Mouse (Mus musculus) kidney, embryonic 14.5 days (tissue): ENCODE results near the gene Ptger1. TPM values are rescaled to one million over a fixed set of nuclear protein-coding genes. Genes with fewer than 3 reads are reported as not detected.

Source experiments
- ATAC-seq: fragments of 200-750 bp; cut with Nextera tagmentation; 2 replicates; pipeline ENCODE4 v1.8.0; 2017; ENCODE audit warnings: moderate number of reproducible peaks, mild to moderate bottlenecking, moderate TSS enrichment, moderate library complexity; ENCODE audit not compliant: low FRiP score, low TSS enrichment
- H3K27ac ChIP-seq: fragments of 300-500 bp; sonication (generic); 2 replicates; pipeline ENCODE4 v1.5.1; 2014; ENCODE audit warnings: low read depth, mild to moderate bottlenecking, low read length, moderate library complexity, mixed read lengths
- H3K27me3 ChIP-seq: fragments of 300-500 bp; sonication (generic); 2 replicates; pipeline ENCODE4 v1.6.1; 2014; ENCODE audit warnings: mild to moderate bottlenecking, low read length; ENCODE audit not compliant: control insufficient read depth, insufficient read depth
- H3K36me3 ChIP-seq: fragments of 300-500 bp; sonication (generic); 2 replicates; pipeline ENCODE4 v1.6.1; 2014; ENCODE audit warnings: low read length, mixed read lengths; ENCODE audit not compliant: control insufficient read depth, insufficient read depth
- H3K4me1 ChIP-seq: fragments of 300-500 bp; sonication (generic); 2 replicates; pipeline ENCODE4 v1.6.1; 2014; ENCODE audit warnings: low read length, mixed read lengths; ENCODE audit not compliant: control insufficient read depth, insufficient read depth
- H3K4me2 ChIP-seq: fragments of 300-500 bp; sonication (generic); replicated peaks from 2 replicates; pipeline ENCODE4 v1.6.1; 2014; ENCODE audit warnings: low read depth, mild to moderate bottlenecking, low read length
- H3K4me3 ChIP-seq: fragments of 300-500 bp; sonication (generic); 2 replicates; pipeline ENCODE4 v1.5.1; 2014; ENCODE audit warnings: mild to moderate bottlenecking, low read length
- H3K9ac ChIP-seq: fragments of 300-500 bp; sonication (generic); 2 replicates; pipeline ENCODE4 v1.6.1; 2014; ENCODE audit warnings: low read depth, mild to moderate bottlenecking, low read length, moderate library complexity
- H3K9me3 ChIP-seq: fragments of 300-500 bp; sonication (generic); 2 replicates; pipeline ENCODE4 v1.6.1; 2016; ENCODE audit warnings: low read length; ENCODE audit not compliant: control insufficient read depth
- WGBS: fragments of 180-500 bp; shearing (Covaris S2); extraction: QIAGEN DNeasy Blood & Tissue Kit; methylation state at CpG from one replicate; pipeline ENCODE4 v1.1.7; 2014; 5-methylcytosine and 5-hydroxymethylcytosine counted together
- polyA plus RNA-seq: library from polyadenylated mRNA; unstranded; fragments of >200 nt; fragmentation: Nextera tagmentation; extraction: Ambion mirVana; gene quantifications from 2 replicates; pipeline ENCODE4 v1.2.1, GENCODE M21; 2014

Gene Ptger1
- polyA plus RNA-seq, 1 experiment from 2014 or later, result 0.97 TPM

DNA sequence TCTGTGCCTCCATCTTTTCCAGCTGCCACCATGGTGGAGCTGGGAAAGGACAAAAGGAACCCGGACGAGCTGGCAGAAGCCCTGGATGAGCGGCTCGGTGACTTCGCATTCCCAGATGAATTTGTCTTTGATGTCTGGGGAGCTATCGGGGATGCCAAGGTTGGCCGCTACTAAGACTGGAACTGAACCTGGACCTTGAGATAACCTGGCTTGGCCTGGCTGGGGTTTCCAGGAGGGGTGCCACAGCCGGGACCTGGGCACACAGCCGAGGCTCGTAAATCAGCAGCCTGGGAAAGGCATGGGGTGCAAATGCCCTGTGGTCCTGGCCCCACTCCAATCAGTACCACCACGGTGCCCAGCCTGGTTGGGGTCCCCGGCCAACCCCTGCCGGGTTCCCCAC lies 2.4 kb upstream of the Ptger1 start:
- ATAC-seq, result no peak
- no peaks in the 10 kb centered on the region for H3K27me3 ChIP-seq
- H3K4me1 ChIP-seq, result peaks cover 73% of the 10 kb centered on the region
- H3K36me3 ChIP-seq, result peaks cover 12% of the 10 kb centered on the region; the same call in 1 of the 2 replicates
- no peak overlapping the region for H3K27ac ChIP-seq
- H3K9me3 ChIP-seq, result no peaks in the 10 kb centered on the region
- no peak overlapping the region for H3K4me3 ChIP-seq
- no peak overlapping the region for H3K9ac ChIP-seq
- WGBS, result 86% methylated on average over 13 of the region's 13 CpGs
- no peak overlapping the region for H3K4me2 ChIP-seq

DNA sequence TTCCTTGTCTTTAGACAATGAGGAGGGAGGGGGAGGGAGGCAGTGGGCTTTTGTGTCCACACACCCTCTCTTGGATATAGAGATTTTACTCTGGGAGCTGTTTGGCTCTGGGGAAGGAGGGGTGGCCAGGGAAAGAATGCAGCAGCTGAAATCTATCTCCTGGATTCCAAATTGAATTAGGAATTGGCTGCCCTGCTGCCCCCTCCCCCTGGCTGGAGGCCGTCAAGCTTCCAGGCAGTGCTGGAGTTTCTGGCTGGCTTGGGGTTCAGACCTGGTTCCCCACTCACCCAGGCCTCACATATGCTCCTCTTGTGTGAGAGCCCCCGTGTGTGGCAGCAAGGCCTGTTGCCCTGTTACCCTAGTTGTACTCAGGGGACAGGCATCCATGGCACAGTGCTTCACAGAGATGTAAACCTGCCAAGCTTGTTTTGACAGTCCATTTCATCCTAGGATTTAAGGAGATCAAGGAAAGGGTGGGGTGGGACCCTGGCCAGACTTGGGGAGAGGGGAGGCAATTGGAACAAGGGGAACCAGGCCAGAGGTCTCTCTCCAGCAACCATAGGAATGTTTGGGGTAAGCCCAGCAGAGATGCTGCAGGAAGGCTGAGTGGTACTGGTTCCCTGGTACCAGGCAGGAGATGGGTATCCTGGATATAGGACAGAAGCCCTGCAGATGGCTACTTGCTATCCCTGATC lies 1.4 kb upstream of the Ptger1 start:
- Histone ChIP-seq H3K4me1 (peaks cover 70% of the 10 kb centered on the region), H3K27ac (peak overlapping the region; percentile 76; the same call in 1 of the 2 replicates), H3K36me3 (peaks cover 15% of the 10 kb centered on the region), H3K4me3 (no peak overlapping the region), H3K9me3 (no peaks in the 10 kb centered on the region), H3K4me2 (no peak overlapping the region), H3K9ac (peak overlapping the region; percentile 34; the same call in 1 of the 2 replicates), H3K27me3 (no peaks in the 10 kb centered on the region)
- 18% methylated on average over 2 of the region's 2 CpGs for WGBS
- no peak for ATAC-seq

- no peak for ATAC-seq
- no peak overlapping the region for H3K4me3 ChIP-seq
- H3K9me3 ChIP-seq, result no peaks in the 10 kb centered on the region
- no peaks in the 10 kb centered on the region for H3K27me3 ChIP-seq
- H3K36me3 ChIP-seq, result peaks cover 33% of the 10 kb centered on the region
- H3K27ac ChIP-seq, result peak overlapping the region; percentile 74; the same call in 1 of the 2 replicates
- 92% methylated on average over 3 of the region's 3 CpGs for WGBS
- peak overlapping the region; percentile 31; the same call in 1 of the 2 replicates for H3K9ac ChIP-seq
- peaks cover 52% of the 10 kb centered on the region for H3K4me1 ChIP-seq
- peak overlapping the region; percentile 19 for H3K4me2 ChIP-seq
Observed at GRCm38 (mm10) chr8:83666866-83667234, 372 bp downstream of the Ptger1 start.

- H3K27me3 ChIP-seq, result no peaks in the 10 kb centered on the region
- H3K9ac ChIP-seq, result no peak overlapping the region; the same call in 1 of the 2 replicates
- H3K27ac ChIP-seq, result no peak overlapping the region
- H3K4me2 ChIP-seq, result no peak overlapping the region
- no peaks in the 10 kb centered on the region for H3K9me3 ChIP-seq
- no peak for ATAC-seq
- WGBS, result 80% methylated on average over 10 of the region's 10 CpGs
- H3K4me1 ChIP-seq, result peaks cover 45% of the 10 kb centered on the region
- no peak overlapping the region for H3K4me3 ChIP-seq
- peaks cover 37% of the 10 kb centered on the region for H3K36me3 ChIP-seq
Observed at GRCm38 (mm10) chr8:83667526-83667925, 1.0 kb downstream of the Ptger1 start.

- Histone ChIP-seq H3K4me3 (peak overlapping the region; percentile 29), H3K9me3 (no peaks in the 10 kb centered on the region), H3K4me2 (peak overlapping the region; percentile 59), H3K36me3 (peaks cover 36% of the 10 kb centered on the region), H3K9ac (peak overlapping the region; percentile 32), H3K27ac (no peak overlapping the region), H3K4me1 (peaks cover 38% of the 10 kb centered on the region), H3K27me3 (no peaks in the 10 kb centered on the region)
- ATAC-seq, result peak; percentile 25
- WGBS, result 21% methylated on average over 80 of the region's 80 CpGs
Observed at GRCm38 (mm10) chr8:83668010-83668916, 1.8 kb downstream of the Ptger1 start.

GRCm38 (mm10) chr8:83669013-83669412 lies 2.5 kb downstream of the Ptger1 start:
- no peak overlapping the region for H3K27ac ChIP-seq
- WGBS, result 77% methylated on average over 16 of the region's 16 CpGs
- peaks cover 38% of the 10 kb centered on the region for H3K4me1 ChIP-seq
- peaks cover 28% of the 10 kb centered on the region for H3K36me3 ChIP-seq
- H3K9me3 ChIP-seq, result no peaks in the 10 kb centered on the region
- no peak overlapping the region for H3K4me3 ChIP-seq
- no peak overlapping the region for H3K4me2 ChIP-seq
- H3K9ac ChIP-seq, result no peak overlapping the region
- no peak for ATAC-seq
- no peaks in the 10 kb centered on the region for H3K27me3 ChIP-seq

GRCm38 (mm10) chr8:83672936-83673335 lies 6.5 kb downstream of the Ptger1 start:
- H3K4me3 ChIP-seq, result no peak overlapping the region
- ATAC-seq, result no peak
- H3K4me2 ChIP-seq, result no peak overlapping the region
- H3K27ac ChIP-seq, result no peak overlapping the region
- no peak overlapping the region for H3K9ac ChIP-seq
- 0 out of 2 replicates have a peak, but pooled peaks cover 5% of the 10 kb centered on the region for H3K4me1 ChIP-seq
- H3K27me3 ChIP-seq, result no peaks in the 10 kb centered on the region
- no peaks in the 10 kb centered on the region for H3K9me3 ChIP-seq
- 53% methylated on average over 5 of the region's 5 CpGs for WGBS
- H3K36me3 ChIP-seq, result peaks cover 39% of the 10 kb centered on the region

GRCm38 (mm10) chr8:83674497-83674896 lies 8.0 kb downstream of the Ptger1 start:
- no peaks in the 10 kb centered on the region for H3K4me1 ChIP-seq
- H3K36me3 ChIP-seq, result peaks cover 53% of the 10 kb centered on the region
- no peak for ATAC-seq
- H3K4me2 ChIP-seq, result no peak overlapping the region
- no peaks in the 10 kb centered on the region for H3K9me3 ChIP-seq
- H3K9ac ChIP-seq, result no peak overlapping the region
- H3K27me3 ChIP-seq, result no peaks in the 10 kb centered on the region
- H3K4me3 ChIP-seq, result no peak overlapping the region
- WGBS, result 88% methylated on average over 5 of the region's 5 CpGs
- H3K27ac ChIP-seq, result no peak overlapping the region

DNA sequence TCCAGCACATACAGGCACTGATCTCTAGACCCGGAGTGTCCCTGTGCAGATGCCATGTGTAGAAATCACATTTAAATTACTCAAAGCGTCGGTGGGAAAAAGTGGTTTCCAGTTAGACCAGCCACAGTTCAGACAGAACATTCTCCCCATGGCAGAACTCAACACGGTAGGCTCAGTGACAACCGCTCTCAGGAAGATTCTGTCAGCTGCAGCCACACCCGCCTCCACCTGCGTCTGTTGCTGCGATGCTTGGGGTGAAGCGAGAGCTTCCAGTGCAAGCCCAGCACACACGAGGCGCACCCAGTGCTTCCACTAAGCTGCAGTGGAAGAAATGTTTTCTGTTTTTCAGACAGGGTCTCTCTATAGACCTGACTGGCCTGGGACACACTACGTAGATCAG lies 13.4 kb downstream of the Ptger1 start:
- Histone ChIP-seq H3K4me1 (peaks cover 15% of the 10 kb centered on the region; the same call in 1 of the 2 replicates), H3K9ac (no peak overlapping the region), H3K27ac (no peak overlapping the region), H3K4me3 (no peak overlapping the region), H3K4me2 (no peak overlapping the region), H3K9me3 (no peaks in the 10 kb centered on the region), H3K36me3 (peaks cover 70% of the 10 kb centered on the region), H3K27me3 (no peaks in the 10 kb centered on the region)
- no peak for ATAC-seq
- WGBS, result 93% methylated on average over 12 of the region's 12 CpGs
